Mouse (Mus musculus) limb, embryonic 12.5 days (tissue): Measurements from ENCODE around the gene Fancm. TPM values are rescaled to one million over a fixed set of nuclear protein-coding genes. Genes with fewer than 3 reads are reported as not detected.
"Not testable (repeated sequence)": the region's sequence is repeated elsewhere in the genome, so short reads cannot be mapped to it uniquely, and the experiment has no call there.

Source experiments
- ATAC-seq: fragments of 200-750 bp; cut with Nextera tagmentation; 2 replicates; pipeline ENCODE4 v1.8.0; 2017; ENCODE audit warnings: low read depth, moderate TSS enrichment; ENCODE audit not compliant: insufficient number of reproducible peaks, insufficient read depth, low FRiP score, low TSS enrichment
- H3K27ac ChIP-seq: fragments of 300-500 bp; sonication (generic); 2 replicates; pipeline ENCODE4 v1.5.1; 2016; ENCODE audit warnings: mild to moderate bottlenecking, moderate library complexity
- H3K27me3 ChIP-seq: fragments of 300-500 bp; sonication (generic); 2 replicates; pipeline ENCODE4 v1.6.1; 2016; ENCODE audit warnings: mild to moderate bottlenecking, moderate library complexity
- H3K36me3 ChIP-seq: fragments of 300-500 bp; sonication (generic); 2 replicates; pipeline ENCODE4 v1.6.1; 2016; ENCODE audit warnings: mild to moderate bottlenecking, moderate library complexity
- H3K4me1 ChIP-seq: fragments of 300-500 bp; sonication (generic); replicated peaks from 2 replicates; pipeline ENCODE4 v1.6.1; 2016
- H3K4me2 ChIP-seq: fragments of 300-500 bp; sonication (generic); 2 replicates; pipeline ENCODE4 v1.6.1; 2016; ENCODE audit warnings: mild to moderate bottlenecking, moderate library complexity
- H3K4me3 ChIP-seq: fragments of 300-500 bp; sonication (generic); replicated peaks from 2 replicates; pipeline ENCODE4 v1.5.1; 2016; ENCODE audit warnings: mild to moderate bottlenecking
- H3K9ac ChIP-seq: fragments of 300-500 bp; sonication (generic); replicated peaks from 2 replicates; pipeline ENCODE4 v1.6.1; 2016; ENCODE audit warnings: mild to moderate bottlenecking, moderate library complexity
- H3K9me3 ChIP-seq: fragments of 300-500 bp; sonication (generic); 2 replicates; pipeline ENCODE4 v1.6.1; 2016; ENCODE audit warnings: mild to moderate bottlenecking, moderate library complexity
- WGBS: fragments of 180-500 bp; shearing (Covaris S2); methylation state at CpG from one replicate; pipeline ENCODE4 v1.1.7; 2016; 5-methylcytosine and 5-hydroxymethylcytosine counted together
- polyA plus RNA-seq: library from polyadenylated mRNA; unstranded; fragments of >200 nt; fragmentation: Nextera tagmentation; extraction: Ambion mirVana; gene quantifications from 2 replicates; pipeline ENCODE4 v1.2.1, GENCODE M21; 2016

Fancm gene
- polyA plus RNA-seq, 1 experiment from 2014 or later = 25.4 TPM

DNA sequence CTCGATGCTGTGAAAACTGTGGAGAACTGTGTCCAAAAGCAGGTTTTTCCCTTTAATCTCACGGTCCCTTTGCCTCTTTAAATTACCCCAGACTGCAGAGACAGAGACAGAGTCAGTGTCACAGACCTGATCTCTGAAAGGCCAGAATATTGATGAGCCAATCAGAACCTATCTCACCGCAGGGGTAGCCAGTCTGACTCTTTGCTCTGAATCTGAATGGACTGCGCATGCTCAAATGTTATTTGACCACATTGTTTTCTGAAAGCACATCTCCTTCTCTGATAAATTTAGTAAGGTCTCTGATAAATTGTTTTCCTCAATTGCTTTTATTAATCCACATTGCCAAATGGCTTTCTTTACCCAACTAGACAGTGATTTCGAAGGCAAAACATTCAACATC, 44.0 kb downstream of the Fancm start:
- WGBS = 90% methylated on average over 5 of the region's 5 CpGs
- no peak overlapping the region for H3K27ac ChIP-seq
- H3K9me3 ChIP-seq = no peaks in the 10 kb centered on the region
- peaks cover 90% of the 10 kb centered on the region for H3K36me3 ChIP-seq
- no peaks in the 10 kb centered on the region for H3K27me3 ChIP-seq
- H3K4me2 ChIP-seq = no peak overlapping the region
- H3K9ac ChIP-seq = no peak overlapping the region
- H3K4me3 ChIP-seq = no peak overlapping the region
- ATAC-seq = no peak
- H3K4me1 ChIP-seq = no peaks in the 10 kb centered on the region

GRCm38 (mm10) chr12:65136121-65136520, 60.7 kb downstream of the Fancm start:
- ATAC-seq, H3K27ac ChIP-seq, H3K9me3 ChIP-seq, H3K4me2 ChIP-seq, H3K4me1 ChIP-seq, H3K27me3 ChIP-seq, H3K9ac ChIP-seq, H3K4me3 ChIP-seq: not testable (repeated sequence)
- H3K36me3 ChIP-seq = peaks cover 66% of the 10 kb centered on the region
- 88% methylated on average over 4 of the region's 4 CpGs for WGBS

DNA sequence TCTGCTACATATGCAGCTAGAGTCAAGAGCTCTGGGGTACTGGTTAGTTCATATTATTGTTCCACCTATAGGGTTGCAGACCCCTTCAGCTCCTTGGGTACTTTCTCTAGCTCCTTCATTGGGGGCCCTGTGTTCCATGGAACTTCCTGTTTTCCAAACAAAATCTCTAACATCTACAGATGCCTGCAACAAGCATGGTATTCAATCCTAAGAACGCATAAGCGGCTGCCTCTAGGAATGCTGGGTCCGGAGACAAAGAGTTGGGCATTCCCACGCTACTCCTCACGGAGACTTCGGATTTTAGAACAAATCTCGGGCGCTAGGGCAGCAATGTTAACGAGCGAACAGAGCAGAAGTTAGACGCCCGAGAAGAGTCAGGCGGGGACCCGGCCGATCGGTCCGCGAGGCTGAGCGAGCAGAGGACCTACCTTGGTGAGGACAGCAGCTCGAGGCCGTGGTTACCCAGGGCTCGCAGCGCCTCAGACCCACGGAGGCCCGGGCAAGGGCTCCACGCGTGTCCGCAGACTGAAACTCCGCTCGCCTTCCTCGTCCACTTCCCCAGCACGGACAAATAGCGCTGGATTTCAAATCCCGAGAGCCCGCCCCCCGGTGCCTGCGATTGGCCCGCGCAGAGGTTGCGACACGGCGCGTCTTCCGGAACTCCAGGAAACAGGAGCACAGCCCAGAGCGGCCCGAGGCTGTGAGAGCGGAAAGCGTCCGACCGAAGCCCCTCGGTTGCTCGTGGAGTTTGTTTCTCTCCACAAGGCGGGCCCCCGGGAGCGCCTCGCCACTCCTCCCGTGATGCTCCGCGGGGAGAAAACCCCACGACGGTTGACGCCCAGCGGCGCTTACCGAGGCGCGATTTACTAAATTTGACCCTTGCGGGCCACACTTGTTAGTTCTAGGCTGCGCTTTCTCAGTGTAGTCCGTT, 96.9 kb downstream of the Fancm start, which contains the start of gene Mis18bp1:
Gene Mis18bp1 (minus strand): TSS at position 584 of the 931 bp plus-strand sequence.
- Histone ChIP-seq H3K4me2 (peak within 1 kb of the TSS; percentile 58), H3K27me3 (no peaks in the 10 kb centered on the region), H3K9me3 (no peaks in the 10 kb centered on the region; the same call in 1 of the 2 replicates), H3K4me1 (peaks cover 12% of the 10 kb centered on the region), H3K4me3 (peak within 1 kb of the TSS; percentile 78), H3K9ac (peak within 1 kb of the TSS; percentile 81), H3K36me3 (peaks cover 3% of the 10 kb centered on the region; the same call in 1 of the 2 replicates), H3K27ac (peak within 1 kb of the TSS; percentile 93)
- peak; percentile 98 for ATAC-seq
- WGBS = under 1% methylated on average over 70 of the region's 70 CpGs

GRCm38 (mm10) chr12:65172959-65173358, 97.6 kb downstream of the Fancm start:
- not testable (repeated sequence) for H3K9ac ChIP-seq, H3K9me3 ChIP-seq, H3K27me3 ChIP-seq, H3K36me3 ChIP-seq
- peak overlapping the region; percentile 93 for H3K27ac ChIP-seq
- peak overlapping the region; percentile 58 for H3K4me2 ChIP-seq
- ATAC-seq = peak; percentile 41; the same call in 1 of the 2 replicates
- peaks cover 12% of the 10 kb centered on the region for H3K4me1 ChIP-seq
- WGBS = 30% methylated on average over 8 of the region's 8 CpGs
- peak overlapping the region; percentile 78 for H3K4me3 ChIP-seq

- Histone ChIP-seq H3K4me1 (peaks cover 12% of the 10 kb centered on the region), H3K4me2 (no peak overlapping the region), H3K36me3 (no peaks in the 10 kb centered on the region), H3K9ac (no peak overlapping the region), H3K27ac (no peak overlapping the region), H3K4me3 (no peak overlapping the region), H3K9me3 (no peaks in the 10 kb centered on the region), H3K27me3 (no peaks in the 10 kb centered on the region)
- no peak for ATAC-seq
- WGBS = 89% methylated on average over 5 of the region's 5 CpGs
Observed at GRCm38 (mm10) chr12:65173736-65174135, 98.3 kb downstream of the Fancm start.

Other genes with a start within 250 kb of the Fancm start
- 3.8 and 4.9 TPM in 2 replicates for gene Gm527, start 157.7 kb upstream of the Fancm start, polyA plus RNA-seq
- gene Klhl28, start 110.1 kb upstream of the Fancm start, polyA plus RNA-seq = 9.9 and 10.8 TPM in 2 replicates
- gene Togaram1, start 109.8 kb upstream of the Fancm start, polyA plus RNA-seq = 29.6 and 31.0 TPM in 2 replicates
- 81.1 and 81.9 TPM in 2 replicates for gene Prpf39, start 39.3 kb upstream of the Fancm start, polyA plus RNA-seq
- gene Fkbp3, start 1.6 kb upstream of the Fancm start, polyA plus RNA-seq = 568 and 612 TPM in 2 replicates
- gene Mis18bp1, start 97.0 kb downstream of the Fancm start, polyA plus RNA-seq = 76.4 and 83.9 TPM in 2 replicates
- not detected in 2 replicates for gene Wdr20rt, start 149.9 kb downstream of the Fancm start, polyA plus RNA-seq